ENCODE assay signal across 12 mouse cellular contexts in the genomic region with DNA sequence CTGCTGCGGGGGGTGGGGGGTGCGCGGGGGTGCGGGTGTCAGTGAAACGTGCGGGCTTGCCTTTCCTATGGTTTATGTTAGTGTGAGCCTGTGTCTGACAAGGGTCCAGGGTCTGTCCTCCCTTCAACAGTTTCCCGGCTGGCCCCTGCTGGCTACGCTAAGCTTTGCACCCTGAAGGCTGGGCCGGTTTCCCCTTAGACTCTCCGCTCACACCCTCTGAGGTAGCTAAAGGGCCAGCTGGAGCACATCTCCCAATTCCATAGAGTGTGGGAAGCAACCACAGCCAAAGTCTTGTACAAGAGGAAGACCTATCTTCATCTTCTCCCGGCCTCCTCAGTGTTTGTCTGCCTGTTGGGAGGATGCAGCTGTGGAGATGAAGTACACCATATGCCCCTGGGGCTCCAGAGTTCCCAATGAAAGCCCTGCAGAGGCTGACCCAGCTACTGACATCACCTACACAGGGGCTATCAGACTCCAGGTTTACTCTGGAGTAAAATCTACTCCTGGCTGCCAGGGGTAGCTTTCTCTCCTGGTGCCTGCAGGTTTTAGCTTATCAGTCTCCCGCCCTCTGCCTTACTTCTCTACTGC. TPM values are rescaled to one million over a fixed set of nuclear protein-coding genes. Genes with fewer than 3 reads are reported as not detected.
A peak's percentile ranks its signal among the peaks of the same experiment; 100 is the strongest.
DNase-seq lines count a peak whose midpoint lies in the region; ATAC-seq lines count a peak whose summit lies in the region.
"Had no signal": no experiment of that assay in that cellular context is flagged by ENCODE, and none has a peak within 500 bp of the region (broad histone marks: within the 10 kb centered on the region; RNA-seq: fewer than 3 reads in every experiment).

No protein-coding gene starts in this region.

- peak; percentile 42 for DNase-seq in hindbrain, embryonic 10.5 days (ENCODE audit: low spot score)
- DNase-seq in midbrain, embryonic 10.5 days (ENCODE audit: low spot score), result peak; percentile 38
- DNase-seq in intestine, embryonic 14.5 days (ENCODE audit: low spot score), result no peak
- DNase-seq in right cerebral cortex, postnatal 25 days, result no peak
- no peak for DNase-seq in gastrocnemius, postnatal 4 days (ENCODE audit: low spot score in 2 of 2)
- DNase-seq: cerebellum, adult 11 months; layer of hippocampus, postnatal 36 days; liver, embryonic 13.5 days had no signal

- H3K9ac ChIP-seq in hindbrain, embryonic 13.5 days, result no peak overlapping the region
- no peak overlapping the region for H3K9ac ChIP-seq in midbrain, embryonic 16.5 days (ENCODE audit: low read depth, low read length)
- no peak overlapping the region for H3K9ac ChIP-seq in intestine, embryonic 14.5 days (ENCODE audit: low read length)
- H3K9ac ChIP-seq in stomach, embryonic 15.5 days, result no peak overlapping the region
- H3K9ac ChIP-seq: liver, embryonic 13.5 days; neural tube, embryonic 13.5 days had no signal

- WGBS in hindbrain, embryonic 10.5 days, result 28% methylated on average over 12 of the region's 12 CpGs
- 32% methylated on average over 12 of the region's 12 CpGs for WGBS in hindbrain, embryonic 13.5 days
- WGBS in midbrain, embryonic 10.5 days, result 27% methylated on average over 12 of the region's 12 CpGs
- 35% methylated on average over 12 of the region's 12 CpGs for WGBS in midbrain, embryonic 16.5 days
- 19% methylated on average over 12 of the region's 12 CpGs for WGBS in intestine, embryonic 14.5 days
- WGBS in stomach, embryonic 15.5 days, result 20% methylated on average over 12 of the region's 12 CpGs

- no peak overlapping the region for H3K4me2 ChIP-seq in hindbrain, embryonic 13.5 days
- no peak overlapping the region for H3K4me2 ChIP-seq in midbrain, embryonic 16.5 days (ENCODE audit: low read length)
- no peak overlapping the region for H3K4me2 ChIP-seq in intestine, embryonic 14.5 days (ENCODE audit: low read length)
- no peak overlapping the region for H3K4me2 ChIP-seq in stomach, embryonic 15.5 days
- H3K4me2 ChIP-seq: liver, embryonic 13.5 days; neural tube, embryonic 13.5 days had no signal

- H3K27me3 ChIP-seq in hindbrain, embryonic 10.5 days (ENCODE audit: insufficient read depth, poor library complexity, severe bottlenecking), result no peaks in the 10 kb centered on the region
- no peaks in the 10 kb centered on the region for H3K27me3 ChIP-seq in hindbrain, embryonic 13.5 days
- H3K27me3 ChIP-seq in midbrain, embryonic 10.5 days (ENCODE audit: low read depth, poor library complexity, severe bottlenecking), result no peaks in the 10 kb centered on the region
- no peaks in the 10 kb centered on the region for H3K27me3 ChIP-seq in midbrain, embryonic 16.5 days (ENCODE audit: control insufficient read depth, insufficient read depth, low read depth, low read length)
- no peaks in the 10 kb centered on the region for H3K27me3 ChIP-seq in intestine, embryonic 14.5 days (replicated peaks; ENCODE audit: control insufficient read depth, insufficient read depth, low read length)
- no peaks in the 10 kb centered on the region for H3K27me3 ChIP-seq in stomach, embryonic 15.5 days (replicated peaks)
- H3K27me3 ChIP-seq: liver, embryonic 13.5 days; neural tube, embryonic 13.5 days had no signal

- H3K36me3 ChIP-seq in hindbrain, embryonic 10.5 days, result no peaks in the 10 kb centered on the region
- H3K36me3 ChIP-seq in hindbrain, embryonic 13.5 days, result no peaks in the 10 kb centered on the region
- H3K36me3 ChIP-seq in midbrain, embryonic 10.5 days, result no peaks in the 10 kb centered on the region
- no peaks in the 10 kb centered on the region for H3K36me3 ChIP-seq in midbrain, embryonic 16.5 days (ENCODE audit: control insufficient read depth, insufficient read depth, low read length)
- no peaks in the 10 kb centered on the region for H3K36me3 ChIP-seq in intestine, embryonic 14.5 days (ENCODE audit: control insufficient read depth, insufficient read depth, low read length)
- H3K36me3 ChIP-seq in stomach, embryonic 15.5 days, result no peaks in the 10 kb centered on the region
- H3K36me3 ChIP-seq: liver, embryonic 13.5 days; neural tube, embryonic 13.5 days had no signal

- H3K27ac ChIP-seq in hindbrain, embryonic 10.5 days, result no peak overlapping the region
- no peak overlapping the region for H3K27ac ChIP-seq in hindbrain, embryonic 13.5 days
- no peak overlapping the region for H3K27ac ChIP-seq in midbrain, embryonic 10.5 days (replicated peaks)
- H3K27ac ChIP-seq in midbrain, embryonic 16.5 days (ENCODE audit: low read length), result no peak overlapping the region
- H3K27ac ChIP-seq in intestine, embryonic 14.5 days (ENCODE audit: low read depth), result no peak overlapping the region
- no peak overlapping the region for H3K27ac ChIP-seq in stomach, embryonic 15.5 days
- H3K27ac ChIP-seq: liver, embryonic 13.5 days; neural tube, embryonic 13.5 days had no signal

- H3K4me1 ChIP-seq in hindbrain, embryonic 10.5 days (replicated peaks), result peaks cover 6% of the 10 kb centered on the region; the same call in 1 of the 2 replicates
- no peaks in the 10 kb centered on the region for H3K4me1 ChIP-seq in hindbrain, embryonic 13.5 days (replicated peaks)
- H3K4me1 ChIP-seq in midbrain, embryonic 10.5 days, result 0 out of 2 replicates have a peak, but pooled peaks cover 2% of the 10 kb centered on the region
- no peaks in the 10 kb centered on the region for H3K4me1 ChIP-seq in midbrain, embryonic 16.5 days (ENCODE audit: control insufficient read depth, insufficient read depth, low read length)
- no peaks in the 10 kb centered on the region for H3K4me1 ChIP-seq in intestine, embryonic 14.5 days (replicated peaks; ENCODE audit: control insufficient read depth, insufficient read depth, low read length)
- no peaks in the 10 kb centered on the region for H3K4me1 ChIP-seq in stomach, embryonic 15.5 days
- H3K4me1 ChIP-seq: liver, embryonic 13.5 days; neural tube, embryonic 13.5 days had no signal

- ATAC-seq in hindbrain, embryonic 13.5 days (ENCODE audit: low FRiP score), result no peak
- ATAC-seq in midbrain, embryonic 16.5 days, result no peak
- peak; percentile 55; the same call in 1 of the 2 replicates for ATAC-seq in intestine, embryonic 14.5 days (replicated peaks; ENCODE audit: low FRiP score, low TSS enrichment, low read depth)
- ATAC-seq in stomach, embryonic 15.5 days (ENCODE audit: insufficient read depth, low FRiP score, low read depth), result peak; percentile 66

- no peak overlapping the region for H3K4me3 ChIP-seq in hindbrain, embryonic 10.5 days
- no peak overlapping the region for H3K4me3 ChIP-seq in hindbrain, embryonic 13.5 days
- no peak overlapping the region for H3K4me3 ChIP-seq in midbrain, embryonic 10.5 days
- H3K4me3 ChIP-seq in midbrain, embryonic 16.5 days (ENCODE audit: low read depth, low read length), result no peak overlapping the region
- H3K4me3 ChIP-seq in intestine, embryonic 14.5 days (ENCODE audit: low read depth, low read length), result no peak overlapping the region
- H3K4me3 ChIP-seq in stomach, embryonic 15.5 days (replicated peaks), result no peak overlapping the region
- H3K4me3 ChIP-seq: liver, embryonic 13.5 days; neural tube, embryonic 13.5 days had no signal

- H3K9me3 ChIP-seq in hindbrain, embryonic 10.5 days, result no peaks in the 10 kb centered on the region
- no peaks in the 10 kb centered on the region for H3K9me3 ChIP-seq in hindbrain, embryonic 13.5 days
- no peaks in the 10 kb centered on the region for H3K9me3 ChIP-seq in midbrain, embryonic 10.5 days (replicated peaks)
- H3K9me3 ChIP-seq in midbrain, embryonic 16.5 days (replicated peaks; ENCODE audit: control insufficient read depth, low read length, poor library complexity, severe bottlenecking), result no peaks in the 10 kb centered on the region
- no peaks in the 10 kb centered on the region for H3K9me3 ChIP-seq in intestine, embryonic 14.5 days (ENCODE audit: control insufficient read depth, low read length)
- no peaks in the 10 kb centered on the region for H3K9me3 ChIP-seq in stomach, embryonic 15.5 days
- H3K9me3 ChIP-seq: liver, embryonic 13.5 days; neural tube, embryonic 13.5 days had no signal

RNA-seq across cellular contexts. Expression of a gene that starts 19.5 kb away (rescaled TPM):
- 13.1 and 16.0 TPM in 2 replicates for polyA plus RNA-seq in hindbrain, embryonic 10.5 days (2016; fragmentation: Nextera tagmentation; extraction: Ambion mirVana)
- 14.7 and 15.4 TPM in 2 replicates for polyA plus RNA-seq in hindbrain, embryonic 13.5 days (2015; fragmentation: Nextera tagmentation; extraction: Ambion mirVana)
- polyA plus RNA-seq in midbrain, embryonic 10.5 days (2016; fragmentation: Nextera tagmentation; extraction: Ambion mirVana), result 10.6 and 11.5 TPM in 2 replicates
- polyA plus RNA-seq in midbrain, embryonic 16.5 days (2015; fragmentation: Nextera tagmentation; extraction: Ambion mirVana), result 16.1 and 17.0 TPM in 2 replicates
- 25.0 and 31.1 TPM in 2 replicates for polyA plus RNA-seq in intestine, embryonic 14.5 days (2014; fragmentation: Nextera tagmentation; extraction: Ambion mirVana)
- 29.8 and 32.8 TPM in 2 replicates for polyA plus RNA-seq in stomach, embryonic 15.5 days (2015; fragmentation: Nextera tagmentation; extraction: Ambion mirVana)
- total RNA-seq in gastrocnemius, postnatal 4 days (2021), result 10 to 100 TPM; 25.4 to 25.5 TPM

Comparison
In these comparisons a context has a peak if more than half of its experiments do, and no peak if none do; other contexts are left out.
1. DNase-seq: peak in hindbrain, embryonic 10.5 days (single experiment) and midbrain, embryonic 10.5 days (single experiment); none in intestine, embryonic 14.5 days (single experiment), right cerebral cortex, postnatal 25 days (single experiment) and gastrocnemius, postnatal 4 days (0 of 2).
2. ATAC-seq: peak in intestine, embryonic 14.5 days (single experiment) and stomach, embryonic 15.5 days (single experiment); none in hindbrain, embryonic 13.5 days (single experiment) and midbrain, embryonic 16.5 days (single experiment).